Mouse (Mus musculus) right cerebral cortex, adult 2 months (tissue): Measurements from ENCODE around the gene Fam110a.
"Not testable (repeated sequence)": the region's sequence is repeated elsewhere in the genome, so short reads cannot be mapped to it uniquely, and the experiment has no call there.

Source experiments
- DNase-seq, 2 experiments: peaks; one replicate each; pipeline ENCODE4 v3.0.0; 2021 to 2022; ENCODE audit warnings: low spot score in 2 of 2

Fam110a gene

DNA sequence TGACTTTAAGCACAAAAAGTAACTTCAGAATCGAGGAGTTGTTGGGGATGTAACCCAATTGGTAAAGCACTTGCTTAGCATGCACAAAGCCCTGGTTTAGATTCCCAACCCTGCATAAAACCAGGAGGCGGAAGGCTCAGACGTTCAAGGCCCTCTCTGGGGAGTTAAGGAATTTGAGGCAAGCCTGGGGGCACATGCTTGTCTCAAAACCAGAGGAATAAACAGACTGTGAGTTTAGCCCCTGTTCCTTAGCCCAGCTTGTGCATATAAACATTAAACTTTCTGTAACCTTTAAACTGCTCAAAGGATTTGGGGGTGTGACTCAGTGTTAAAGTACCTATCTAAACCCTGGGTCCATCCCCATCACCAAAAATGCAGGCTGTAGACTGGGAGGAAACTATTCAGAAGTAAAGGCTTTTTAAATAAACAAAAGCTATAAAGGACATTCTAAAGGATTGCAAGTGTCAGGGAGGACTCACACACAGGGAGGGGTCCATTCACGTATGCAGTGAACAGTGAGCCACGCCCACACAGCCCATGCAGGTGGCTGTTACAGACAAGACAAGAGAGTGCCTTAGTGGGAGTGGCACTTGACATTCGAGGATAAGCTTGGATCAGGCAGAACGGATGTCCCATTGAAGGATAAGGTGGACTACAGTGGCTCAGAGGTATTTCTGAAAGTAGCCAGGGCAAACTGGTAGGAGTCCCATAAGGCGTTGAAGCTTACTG is 17.9 kb upstream of the Fam110a start:
- no peak for DNase-seq

DNA sequence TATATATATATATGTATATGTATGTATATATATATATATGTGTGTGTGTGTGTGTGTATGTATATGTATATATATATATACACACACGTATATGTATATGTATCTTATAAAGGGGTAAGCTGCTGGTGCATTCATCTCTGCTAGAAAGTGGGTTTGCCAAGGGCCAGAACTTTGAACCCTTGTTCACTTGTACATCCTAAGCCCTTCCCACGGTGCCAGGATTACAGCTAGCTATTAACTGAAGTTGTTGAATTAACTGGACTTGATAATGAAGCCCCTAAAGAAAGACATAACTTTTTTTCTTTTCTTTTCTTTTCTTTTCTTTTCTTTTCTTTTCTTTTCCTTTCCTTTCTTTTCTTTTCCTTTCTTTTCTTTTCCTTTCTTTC is 17.2 kb upstream of the Fam110a start:
- not testable (repeated sequence) for DNase-seq

DNA sequence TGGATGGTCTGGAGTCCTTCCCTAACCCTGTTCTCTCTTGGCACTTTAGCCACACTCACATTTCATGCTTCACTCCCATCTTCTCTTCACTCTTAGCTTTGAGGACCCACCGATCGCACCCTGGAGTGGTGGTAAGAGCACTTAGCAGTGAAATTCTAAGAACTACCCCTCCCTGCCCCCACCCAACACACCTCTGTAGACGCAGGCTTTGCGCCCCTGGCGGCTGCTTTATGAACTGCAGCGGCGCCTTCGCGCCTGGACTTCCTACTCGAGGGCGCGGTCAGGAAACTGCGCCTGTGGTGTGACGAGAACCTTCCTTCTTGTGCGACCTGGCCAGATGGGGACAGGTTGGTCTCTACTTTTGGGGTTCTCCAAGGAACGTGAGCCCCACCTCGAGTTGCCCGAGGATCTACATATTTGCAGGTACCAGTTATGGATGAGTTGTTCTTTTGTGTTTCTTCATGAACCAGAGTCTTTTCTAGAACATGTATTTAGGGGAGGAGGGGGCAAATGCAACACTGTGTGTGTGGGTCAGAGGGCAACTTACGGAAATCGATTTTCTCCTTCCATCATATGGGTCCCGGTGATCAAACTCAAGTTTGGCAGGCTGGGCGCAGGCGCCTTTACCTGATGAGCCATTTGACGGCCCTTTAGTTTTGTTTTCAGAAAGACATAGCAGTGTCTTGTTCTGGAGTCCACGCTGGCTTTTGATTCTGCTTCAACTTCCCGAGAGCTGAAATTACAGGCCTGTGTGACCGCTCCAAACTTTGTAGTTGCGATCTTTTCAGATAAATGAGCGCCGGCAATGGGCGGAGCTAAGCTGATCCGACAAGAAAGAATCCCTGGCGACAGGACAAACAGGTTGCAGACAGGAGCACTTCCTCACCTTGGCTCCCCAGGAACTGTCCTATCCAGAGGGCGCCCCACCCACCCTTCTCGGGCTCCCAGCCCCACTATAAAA is 16.5 kb upstream of the Fam110a start, which contains the start of gene Slc52a3:
TSS of gene Slc52a3 (plus strand) at position 283 of the 961 bp plus-strand sequence.
- peak; percentile 87 to 89 for DNase-seq

DNA sequence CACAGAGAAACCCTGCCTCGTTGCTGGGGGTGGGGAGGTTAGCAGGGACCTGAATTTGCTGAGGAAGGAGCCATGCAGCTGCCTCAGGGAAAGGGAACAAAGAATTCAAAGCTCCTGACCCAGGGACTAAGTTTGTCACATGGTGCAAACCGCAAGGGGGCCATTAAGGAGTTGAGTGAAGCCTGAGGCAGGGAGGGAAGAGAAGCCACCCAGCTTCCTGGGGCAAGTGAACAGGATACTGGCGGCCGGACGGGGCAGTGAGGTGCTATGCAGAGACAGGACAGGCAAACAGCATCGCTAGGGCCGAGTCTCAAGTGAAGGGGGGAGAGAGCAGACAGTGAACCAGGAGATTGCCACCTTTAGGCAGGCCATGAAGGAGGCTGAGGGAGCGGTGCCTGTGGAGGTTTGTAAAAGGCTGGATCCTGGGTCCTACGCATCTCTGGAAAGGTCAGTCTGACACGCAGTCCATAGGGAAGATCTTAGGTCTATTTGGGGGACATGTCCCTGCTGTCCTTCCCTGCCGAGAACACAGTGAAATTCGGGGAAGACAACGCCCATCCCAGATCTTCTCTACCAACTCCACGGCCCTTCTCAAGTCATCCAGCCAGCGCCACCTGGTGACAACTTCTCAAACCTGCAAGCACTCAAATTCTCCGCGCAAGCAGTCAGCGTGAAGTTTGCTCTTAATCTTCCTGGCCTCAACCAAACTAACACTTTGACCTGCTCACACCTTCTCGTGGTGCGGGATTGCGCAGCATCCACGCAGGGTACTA is 14.5 kb upstream of the Fam110a start:
- DNase-seq, result peak; percentile 75 to 85

DNA sequence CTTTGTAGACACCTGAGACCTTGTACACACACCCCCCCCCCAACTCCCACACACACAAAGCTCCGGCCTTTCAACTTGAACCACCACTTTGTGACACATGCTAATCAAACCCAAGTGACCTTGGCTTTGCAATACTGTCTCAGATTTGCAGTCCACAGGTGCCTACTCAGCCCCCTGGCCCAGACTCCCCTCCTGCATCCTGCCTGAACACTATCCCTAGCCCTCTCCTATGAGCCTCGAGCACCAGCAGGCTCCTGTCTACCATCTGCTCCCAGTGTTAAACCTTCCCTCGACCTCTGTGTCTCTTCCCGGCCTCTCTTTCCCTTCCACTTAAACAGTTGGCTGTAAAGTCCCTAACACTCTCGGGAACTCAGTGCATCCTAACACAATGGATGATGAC is 11.4 kb upstream of the Fam110a start:
- no peak for DNase-seq

DNA sequence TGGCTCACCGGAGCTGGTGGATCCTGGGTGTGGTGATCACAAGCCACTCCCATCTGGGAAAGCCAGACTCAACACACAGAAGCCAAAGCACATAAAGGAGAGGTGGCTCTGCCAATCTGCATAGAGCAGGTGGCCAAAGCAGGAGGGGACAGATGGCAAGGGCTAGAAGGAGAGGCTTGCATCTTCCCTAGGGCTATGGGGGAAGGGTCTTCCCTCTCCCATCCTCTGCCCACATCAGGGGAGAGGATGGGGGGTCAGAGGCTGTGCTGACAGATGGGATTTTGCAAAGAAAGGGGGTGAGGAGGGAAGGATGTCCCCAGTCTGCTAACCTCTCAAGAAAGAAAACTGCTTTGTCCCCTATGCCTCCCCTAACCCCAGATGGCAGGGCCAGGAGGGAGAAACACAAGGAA is 11.0 kb upstream of the Fam110a start:
- DNase-seq, result no peak

DNA sequence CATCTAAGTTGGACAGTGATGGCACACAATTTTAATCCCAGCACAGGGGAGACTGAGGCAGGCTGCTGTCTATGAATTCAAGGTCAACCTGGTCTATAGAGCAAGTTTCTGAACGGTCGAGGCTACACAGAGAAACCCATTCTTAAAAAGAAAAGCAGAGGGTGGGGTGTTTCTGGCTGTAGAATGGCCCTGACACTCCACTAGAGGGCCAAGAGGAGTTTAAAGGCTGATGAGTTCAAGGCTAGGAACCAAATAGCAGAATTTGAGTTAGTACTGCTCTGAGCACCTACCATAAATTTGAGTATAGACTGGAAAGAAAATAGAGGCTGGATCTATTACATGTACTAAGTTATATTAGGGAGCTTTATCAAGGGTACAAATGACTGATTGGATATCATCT is 9.0 kb upstream of the Fam110a start:
- DNase-seq, result no peak

DNA sequence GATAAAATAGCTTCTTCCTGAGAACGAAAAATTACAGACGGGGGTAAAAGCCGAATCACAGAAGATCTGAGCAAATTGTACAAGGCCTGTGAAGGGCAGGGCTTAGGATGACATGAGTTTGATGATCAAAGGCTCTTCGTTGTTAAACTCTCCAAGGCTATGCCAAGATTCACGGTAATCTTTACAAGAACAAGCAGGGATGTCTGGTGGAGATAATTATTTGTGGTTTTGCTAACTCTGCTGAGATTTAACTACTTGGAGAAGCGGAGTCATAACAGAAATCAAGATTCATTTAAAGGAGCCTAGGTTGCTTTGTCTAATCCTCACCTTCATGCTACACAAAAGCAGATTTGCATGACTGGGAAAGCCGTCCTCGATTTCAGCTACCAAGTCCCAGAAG is 6.9 kb upstream of the Fam110a start:
- no peak for DNase-seq

DNA sequence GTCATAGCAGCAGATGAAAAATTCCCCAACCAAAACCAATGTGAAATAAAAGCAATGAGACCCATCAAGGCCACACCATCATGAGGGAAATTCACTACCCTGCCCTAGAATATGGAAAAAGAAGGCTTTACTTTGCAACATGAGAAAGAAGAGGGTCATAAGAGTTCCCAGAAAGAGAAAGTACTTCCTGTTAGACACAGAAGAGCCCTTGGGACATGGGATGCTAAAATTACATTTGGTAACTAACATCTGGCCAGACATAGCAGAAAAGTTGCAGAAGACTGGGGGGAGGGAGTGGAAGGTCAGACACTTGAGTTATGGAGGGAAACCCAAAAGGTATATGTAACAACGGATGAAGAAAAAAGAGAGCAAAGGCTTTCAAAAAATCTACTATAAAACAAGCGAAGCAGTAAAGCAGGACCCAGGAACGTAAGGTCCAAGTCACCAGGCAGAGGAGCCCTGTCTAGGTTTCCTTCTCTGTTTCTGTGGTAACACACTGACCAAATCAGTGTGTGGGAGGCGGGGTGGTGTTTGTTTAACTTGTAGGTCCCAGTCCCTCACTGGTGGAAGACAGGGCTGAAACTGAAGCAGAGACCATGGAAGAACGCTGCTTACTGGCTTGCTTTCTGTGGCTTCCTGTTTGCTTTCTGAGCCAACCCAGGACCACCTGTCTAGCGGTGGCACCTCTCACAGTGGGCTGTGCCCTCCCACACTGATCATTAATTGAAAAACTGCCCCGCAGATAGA is 5.6 kb upstream of the Fam110a start:
- DNase-seq, result no peak

DNA sequence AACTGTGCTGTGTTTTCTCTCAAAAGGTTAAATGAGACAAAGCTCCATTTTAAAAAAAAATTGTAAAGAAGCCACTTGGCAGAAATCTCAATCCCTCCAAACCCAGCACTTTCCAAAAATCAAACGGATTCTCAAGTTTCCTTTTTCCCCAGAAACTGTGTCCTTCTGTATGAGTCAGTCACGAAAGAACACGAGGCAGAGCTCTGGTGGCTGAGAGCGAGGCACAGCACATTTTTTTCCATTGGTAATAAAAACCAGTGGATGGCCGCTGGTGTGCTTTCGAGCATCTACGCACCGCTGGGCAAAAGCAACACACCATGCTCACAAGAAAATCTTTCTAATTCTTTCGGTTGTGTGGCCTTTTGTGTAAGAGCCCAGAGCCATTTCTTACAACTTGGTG is 4.0 kb upstream of the Fam110a start:
- no peak for DNase-seq

DNA sequence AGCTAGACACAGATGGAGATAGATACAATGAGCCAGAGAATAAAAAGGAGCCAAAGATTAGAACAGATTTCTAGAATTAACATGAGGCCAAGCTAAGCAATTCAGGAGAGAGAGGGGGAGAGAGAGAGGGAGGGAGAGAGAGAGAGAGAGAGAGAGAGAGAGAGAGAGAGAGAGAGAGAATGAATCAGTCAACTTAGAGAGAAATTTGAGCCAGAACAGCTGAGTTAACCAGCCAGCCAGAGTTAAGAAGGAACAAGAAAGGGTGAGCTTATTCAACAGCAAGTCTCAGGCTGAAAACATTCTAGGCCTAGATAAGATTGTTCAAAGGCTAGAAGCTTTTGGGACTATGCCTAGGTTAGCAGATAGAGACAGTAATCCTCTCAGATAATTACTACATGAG is 2.5 kb upstream of the Fam110a start:
- DNase-seq, result no peak

DNA sequence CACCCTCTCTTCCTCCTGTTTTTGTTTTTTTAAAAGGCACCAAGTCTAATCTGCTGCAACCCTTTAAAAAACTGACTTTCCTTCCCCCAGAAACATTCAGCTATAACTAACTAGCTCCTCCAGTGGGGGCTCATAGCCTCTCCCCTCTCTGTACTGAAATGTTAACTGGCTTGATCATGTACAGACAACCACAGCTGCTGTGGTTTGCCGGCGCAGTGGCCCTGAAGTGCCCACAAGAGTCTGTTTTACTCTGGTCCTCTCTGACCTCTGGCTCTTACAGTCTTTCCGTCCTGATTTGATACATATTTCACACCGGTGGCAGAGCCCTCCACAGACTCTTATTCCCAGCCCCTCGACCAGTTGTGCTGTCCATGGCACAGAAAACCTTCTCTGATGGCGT is 1.2 kb upstream of the Fam110a start:
- no peak for DNase-seq

DNA sequence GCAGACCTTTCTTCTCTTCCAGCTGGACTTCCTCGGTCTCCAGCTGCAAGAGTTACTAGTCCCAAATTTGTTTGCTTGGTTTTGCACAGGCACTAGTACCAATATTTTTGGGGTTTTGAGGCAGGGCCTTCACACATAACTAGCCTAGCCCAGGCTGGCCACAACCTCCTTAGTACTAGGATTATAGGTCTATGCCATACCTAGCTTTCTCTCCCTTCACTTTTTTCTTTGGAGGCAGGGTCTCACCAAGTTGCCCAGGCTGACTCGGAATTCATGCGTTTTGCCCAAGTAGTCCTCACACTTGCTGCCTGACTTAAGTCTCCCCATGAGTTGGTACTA is 305 bp upstream of the Fam110a start:
- no peak for DNase-seq

DNA sequence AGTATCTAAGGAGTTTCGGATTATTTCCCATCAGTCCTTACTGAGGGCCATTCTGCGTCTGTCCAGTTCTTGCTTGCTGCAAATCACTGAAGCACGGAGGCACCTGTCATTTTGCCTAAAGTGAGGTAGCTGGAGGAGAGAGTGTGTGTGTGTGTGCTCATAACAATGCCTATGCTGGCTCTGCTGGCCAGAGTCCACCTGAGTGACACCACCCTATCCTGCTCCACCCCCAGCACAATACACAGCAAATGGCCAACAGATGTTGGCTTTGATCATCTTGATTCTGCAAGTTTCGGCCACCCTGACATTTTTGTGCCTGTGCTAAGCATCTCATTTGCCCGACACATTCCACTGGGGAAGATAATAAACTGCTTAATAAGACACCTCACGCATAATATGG is 1.5 kb downstream of the Fam110a start:
- DNase-seq, result no peak

DNA sequence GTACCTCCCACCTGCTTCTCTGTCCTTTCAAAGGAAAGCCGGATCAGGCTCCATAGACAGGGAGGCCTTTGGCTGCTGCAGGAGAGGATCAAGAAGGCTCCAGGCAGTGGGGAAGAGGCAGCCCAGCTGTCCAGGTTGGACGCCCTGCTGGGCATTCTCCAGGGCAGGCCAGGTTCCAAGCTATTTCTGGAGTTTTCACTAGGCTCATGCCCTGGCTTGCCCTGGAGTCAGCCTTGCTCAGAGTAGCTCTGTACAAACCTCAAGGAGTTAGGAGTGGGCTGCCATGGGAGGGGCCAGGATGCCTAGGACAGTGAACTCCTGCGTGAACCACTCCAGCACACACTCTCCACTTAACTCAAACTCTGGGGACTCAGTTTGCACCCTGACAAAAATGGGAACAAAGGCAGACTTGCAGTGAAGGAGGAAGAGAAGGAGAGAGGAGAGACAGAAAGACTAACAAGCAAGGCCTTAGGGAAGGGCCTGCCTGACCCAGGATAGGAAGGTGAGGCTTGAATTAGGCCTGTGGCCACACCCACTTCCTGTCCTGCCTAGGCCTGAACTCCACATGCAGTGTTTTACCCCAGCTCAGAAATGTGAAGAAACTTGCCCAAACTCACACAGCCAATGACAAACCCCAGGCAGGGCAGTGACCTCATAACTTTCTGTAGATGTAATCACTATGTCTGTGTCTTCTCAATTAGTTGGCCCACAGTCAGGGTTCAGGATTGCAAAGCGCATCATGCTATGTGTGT is 2.2 kb downstream of the Fam110a start:
- DNase-seq, result no peak

DNA sequence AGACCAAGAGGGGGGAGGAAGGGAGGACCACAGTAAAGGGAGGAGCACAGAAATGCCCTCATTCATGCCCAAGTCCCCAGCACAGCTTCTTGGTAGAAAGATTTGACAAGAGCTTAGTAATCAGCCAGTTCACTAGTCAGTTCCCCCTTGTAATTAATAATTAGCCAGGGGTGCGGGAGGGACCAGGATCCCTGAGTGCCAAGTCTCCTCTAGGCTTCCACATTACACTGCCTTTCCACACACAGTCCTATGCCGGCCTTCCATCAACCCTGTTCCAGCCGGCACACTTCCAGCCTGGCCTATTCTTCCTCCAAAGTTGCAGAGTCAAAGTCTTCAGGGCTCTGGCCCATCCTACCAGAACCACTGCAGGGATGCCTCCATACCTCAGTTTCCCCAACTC is 4.0 kb downstream of the Fam110a start:
- no peak for DNase-seq

DNA sequence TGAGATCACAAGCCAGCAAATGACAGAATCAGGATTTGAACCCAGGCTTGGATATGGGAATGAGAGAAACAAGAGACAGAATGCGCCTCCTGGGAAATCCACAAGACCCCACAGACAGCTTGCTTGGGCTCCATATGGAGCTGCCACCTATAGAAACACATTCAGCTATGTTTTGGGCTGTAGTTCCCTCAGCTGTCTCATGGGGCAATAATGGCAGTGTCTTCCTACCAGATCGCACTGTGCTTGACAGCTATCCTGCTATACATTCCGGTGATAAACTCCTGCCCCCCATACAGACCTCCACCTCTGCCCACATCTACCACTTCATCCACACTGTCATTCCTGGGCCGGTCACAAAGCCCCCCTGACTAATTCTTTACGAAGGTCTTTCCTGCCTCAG is 4.7 kb downstream of the Fam110a start:
- DNase-seq, result no peak

DNA sequence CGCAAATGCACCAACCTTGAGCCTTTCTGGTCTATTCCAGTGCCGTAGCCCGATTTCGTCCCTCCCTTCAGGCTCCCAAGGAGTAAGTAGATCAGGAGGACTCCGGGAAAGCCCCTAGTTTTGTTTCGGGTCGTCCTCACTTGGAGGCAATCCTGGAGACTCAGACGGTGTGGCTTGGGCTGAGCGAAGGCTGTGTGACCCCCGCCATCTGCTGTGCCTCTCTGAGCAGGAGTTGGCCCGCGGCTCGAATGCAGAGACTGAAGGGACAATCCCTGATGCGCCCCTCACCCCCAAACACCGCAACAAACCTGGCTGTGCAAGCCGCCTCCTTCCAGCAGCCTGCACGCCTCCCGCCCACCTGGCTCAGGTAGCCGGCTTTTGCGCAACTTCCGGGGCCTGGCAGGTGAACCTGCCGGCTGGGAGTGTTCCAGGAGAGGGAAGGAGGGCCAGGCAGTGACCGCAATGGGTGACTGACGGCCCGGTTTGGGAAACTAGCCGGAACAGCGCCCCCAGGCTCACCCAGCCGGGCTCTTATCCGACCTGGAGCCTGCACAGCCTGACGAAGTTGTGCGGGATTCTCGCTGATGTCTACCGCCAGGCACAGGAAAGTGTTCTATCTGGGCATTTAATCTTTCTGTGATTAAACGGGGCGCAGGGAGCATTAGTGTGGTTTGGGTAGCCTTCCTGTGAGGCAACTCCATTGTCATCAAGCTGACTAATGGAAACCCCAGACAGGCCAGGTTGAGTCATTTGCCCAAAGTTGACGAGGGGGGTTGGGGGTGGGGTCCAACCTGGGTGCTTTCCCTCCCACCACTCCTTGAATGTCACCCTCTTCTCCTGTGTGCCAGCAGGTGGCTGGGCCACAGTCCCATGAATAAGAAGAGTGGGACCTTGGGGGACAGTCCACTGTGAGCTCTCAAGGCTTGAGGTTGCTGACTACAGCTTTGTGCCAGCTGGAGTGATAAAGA is 6.1 kb downstream of the Fam110a start:
- no peak for DNase-seq

DNA sequence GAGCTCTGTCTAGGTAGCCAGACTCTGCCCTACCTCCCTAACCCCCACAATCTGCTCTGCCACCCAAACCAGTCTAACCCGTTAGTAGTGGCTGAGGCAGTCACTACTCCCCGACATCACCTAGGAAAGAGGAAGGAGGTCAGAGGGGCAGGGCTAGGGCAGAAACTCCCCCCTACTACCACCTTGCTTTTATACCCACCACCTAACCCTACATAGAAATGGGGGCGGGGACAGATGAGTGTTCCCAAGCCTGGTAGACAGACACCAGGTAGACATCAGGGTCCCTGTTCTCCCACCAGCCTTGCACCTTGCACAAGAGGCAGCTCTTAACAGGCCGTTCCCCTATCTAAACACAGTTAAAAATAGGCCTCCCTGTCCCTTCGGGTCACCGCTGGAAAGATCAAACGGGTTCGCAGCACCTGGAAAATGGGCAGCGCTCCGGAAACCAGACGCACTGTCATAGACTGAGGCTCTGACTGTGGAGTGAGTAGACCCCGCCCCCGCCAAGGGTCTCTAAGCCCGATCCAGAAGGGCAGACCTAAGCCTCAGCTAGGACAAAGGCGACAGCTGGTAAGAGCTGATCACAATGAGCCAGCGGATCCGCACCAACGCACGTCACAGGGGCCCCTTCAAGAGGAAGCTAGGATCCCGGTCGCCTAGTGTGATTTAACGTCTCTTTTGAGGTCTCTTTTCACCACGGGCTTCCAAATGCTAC is 7.0 kb downstream of the Fam110a start:
- DNase-seq, result no peak
